Mouse (Mus musculus) ES-E14 (cell line): ENCODE data around the gene C1qtnf6. TPM values are rescaled to one million over a fixed set of nuclear protein-coding genes. Genes with fewer than 3 reads are reported as not detected.
A peak's percentile ranks its signal among the peaks of the same experiment; 100 is the strongest.

Experiments
- DNase-seq: peaks from one replicate; pipeline ENCODE4 v3.0.0-alpha.2; 2013; ENCODE audit warnings: low read depth, low spot score
- H3K27ac ChIP-seq: 2 replicates; pipeline ENCODE4 v1.5.1; 2012; ENCODE audit warnings: low read depth, mild to moderate bottlenecking, low read length, moderate library complexity, mixed read lengths; ENCODE audit not compliant: poor library complexity, insufficient read depth, severe bottlenecking
- H3K36me3 ChIP-seq: 2 replicates; pipeline ENCODE4 v1.6.1; 2012; ENCODE audit warnings: mild to moderate bottlenecking, low read length, moderate library complexity, mixed read lengths; ENCODE audit not compliant: control insufficient read depth, poor library complexity, insufficient read depth, severe bottlenecking
- H3K4me1 ChIP-seq, 2 experiments: fragments of 150-350 bp in 1 of 2; sonication (generic) in 1 of 2; 2 replicates each; pipeline ENCODE4 v1.6.1; 2012; ENCODE audit warnings: low read length in 2 of 2, mild to moderate bottlenecking in 1 of 2, mixed read lengths in 1 of 2; ENCODE audit not compliant: control insufficient read depth in 2 of 2, insufficient read depth in 2 of 2, poor library complexity in 1 of 2
- H3K4me3 ChIP-seq, 2 experiments: fragments of 150-350 bp in 1 of 2; sonication (generic) in 1 of 2; 2 replicates each; pipeline ENCODE4 v1.5.1; 2012; ENCODE audit warnings: low read length in 2 of 2, low read depth in 1 of 2, mild to moderate bottlenecking in 1 of 2, mixed read lengths in 1 of 2; ENCODE audit not compliant: insufficient read depth in 1 of 2, poor library complexity in 1 of 2, severe bottlenecking in 1 of 2
- H3K9ac ChIP-seq: 2 replicates; pipeline ENCODE4 v1.6.1; 2012; ENCODE audit warnings: low read depth, mild to moderate bottlenecking, low read length, mixed read lengths; ENCODE audit not compliant: poor library complexity, insufficient read depth, severe bottlenecking
- H3K9me3 ChIP-seq: fragments of 150-350 bp; sonication (generic); 2 replicates; pipeline ENCODE4 v1.6.1; 2012; ENCODE audit warnings: low read depth, mild to moderate bottlenecking, low read length; ENCODE audit not compliant: control insufficient read depth, insufficient read depth
- CHD2 ChIP-seq: IDR thresholded peaks from 2 replicates; pipeline ENCODE4 v1.6.1; 2014; ENCODE audit warnings: mild to moderate bottlenecking, low read depth, low read length, inconsistent platforms
- HCFC1 ChIP-seq: IDR thresholded peaks from 2 replicates; pipeline ENCODE4 v1.6.1; 2012; ENCODE audit warnings: low read length, inconsistent platforms, borderline replicate concordance; ENCODE audit not compliant: insufficient read depth
- MAFK ChIP-seq: IDR thresholded peaks from 2 replicates; pipeline ENCODE4 v1.6.1; 2014; ENCODE audit warnings: mild to moderate bottlenecking, low read depth, low read length, inconsistent platforms; ENCODE audit not compliant: insufficient read depth
- ZC3H11A ChIP-seq: IDR thresholded peaks from 2 replicates; pipeline ENCODE4 v1.6.1; 2012; ENCODE audit warnings: low read depth, mild to moderate bottlenecking, inconsistent platforms, low read length, borderline replicate concordance
- ZNF384 ChIP-seq: IDR thresholded peaks from 2 replicates; pipeline ENCODE4 v1.6.1; 2012; ENCODE audit warnings: low read depth, low read length, inconsistent platforms
- in situ Hi-C, 2 experiments: fragments of 600-800 bp; cut with MboI; formaldehyde crosslinking; loops; one replicate each; pipeline ENCODE4 v1.15.1; 2025; ENCODE audit warnings: low sequenced_read_pairs in 2 of 2, inconsistent platforms in 1 of 2; ENCODE audit not compliant: unreplicated experiment in 2 of 2
- total RNA-seq: library from RNA; depleted of rRNA; stranded (reverse); fragments of 300-350 nt; gene quantifications from 2 replicates; pipeline ENCODE4 v1.2.3, GENCODE M21; 2012

C1qtnf6 gene
- total RNA-seq, 1 experiment = 1.8 TPM

GRCm38 (mm10) chr15:78531451-78531720 lies 170 bp upstream of the C1qtnf6 start:
- H3K4me3 ChIP-seq = 0 out of 4 replicates have a peak overlapping the region, but pooled peaks of 1 of the 2 experiments have one; percentile 5
- no peak for DNase-seq
- H3K36me3 ChIP-seq = no peaks in the 10 kb centered on the region
- no peak overlapping the region for H3K9ac ChIP-seq
- no peaks in the 10 kb centered on the region for H3K9me3 ChIP-seq
- H3K4me1 ChIP-seq = peaks cover 0 to 10% of the 10 kb centered on the region in 2 experiments; a peak in 1 of 4 replicates
- TF ChIP-seq CHD2 = no peak
- in situ Hi-C loops = no loop called here
- H3K27ac ChIP-seq = no peak overlapping the region

- H3K4me3 ChIP-seq = no peak overlapping the region
- in situ Hi-C loops = no loop called here
- no peak overlapping the region for H3K27ac ChIP-seq
- H3K9me3 ChIP-seq = no peaks in the 10 kb centered on the region
- H3K4me1 ChIP-seq = peaks cover 0 to 7% of the 10 kb centered on the region in 2 experiments; a peak in 1 of 4 replicates
- no peak for DNase-seq
- no peak overlapping the region for H3K9ac ChIP-seq
- TF ChIP-seq HCFC1 (no peak), ZNF384 (no peak), CHD2 (no peak), MAFK (no peak), ZC3H11A (no peak)
- H3K36me3 ChIP-seq = no peaks in the 10 kb centered on the region
Observed at GRCm38 (mm10) chr15:78530141-78530540, 1.1 kb downstream of the C1qtnf6 start.

- in situ Hi-C loops = no loop called here
- no peak overlapping the region for H3K27ac ChIP-seq
- H3K9ac ChIP-seq = no peak overlapping the region
- H3K36me3 ChIP-seq = no peaks in the 10 kb centered on the region
- H3K4me3 ChIP-seq = peak overlapping the region in 1 of 2 experiments; percentile 30; a peak in 1 of 4 replicates
- peaks cover 0 to 7% of the 10 kb centered on the region in 2 experiments; a peak in 1 of 4 replicates for H3K4me1 ChIP-seq
- H3K9me3 ChIP-seq = no peaks in the 10 kb centered on the region
- no peak for DNase-seq
- TF ChIP-seq HCFC1 (no peak), ZNF384 (no peak)
Observed at GRCm38 (mm10) chr15:78529428-78529990, 1.7 kb downstream of the C1qtnf6 start.

- Histone ChIP-seq H3K9me3 (no peaks in the 10 kb centered on the region), H3K4me1 (peaks cover 0 to 7% of the 10 kb centered on the region in 2 experiments; a peak in 1 of 4 replicates), H3K36me3 (no peaks in the 10 kb centered on the region), H3K27ac (no peak overlapping the region), H3K9ac (no peak overlapping the region), H3K4me3 (no peak overlapping the region)
- in situ Hi-C loops = no loop called here
- no peak for DNase-seq
- TF ChIP-seq MAFK (no peak), ZC3H11A (no peak), HCFC1 (no peak), ZNF384 (no peak), CHD2 (no peak)
Observed at GRCm38 (mm10) chr15:78528726-78529411, 2.3 kb downstream of the C1qtnf6 start.

GRCm38 (mm10) chr15:78527973-78528372 lies 3.2 kb downstream of the C1qtnf6 start:
- in situ Hi-C loops = no loop called here

More at GRCm38 (mm10) chr15:78527973-78528372, 3.2 kb downstream of the C1qtnf6 start:
- Histone ChIP-seq H3K36me3 (no peaks in the 10 kb centered on the region), H3K4me3 (no peak overlapping the region), H3K4me1 (peaks cover 0 to 7% of the 10 kb centered on the region in 2 experiments; a peak in 1 of 4 replicates), H3K9ac (no peak overlapping the region), H3K27ac (no peak overlapping the region), H3K9me3 (no peaks in the 10 kb centered on the region)
- TF ChIP-seq CHD2 = no peak
- TF ChIP-seq ZNF384 = no peak
- TF ChIP-seq ZC3H11A = no peak
- TF ChIP-seq HCFC1 = no peak
- TF ChIP-seq MAFK = no peak
- no peak for DNase-seq
